8 mouse cellular contexts compared by ENCODE assay signal in genomic region chr11:61342505-61343420, GRCm38 (mm10). TPM values are rescaled to one million over a fixed set of nuclear protein-coding genes. Genes with fewer than 3 reads are reported as not detected.
DNase-seq lines count a peak whose midpoint lies in the region; ATAC-seq and TF ChIP-seq lines count a peak whose summit lies in the region.

TSS of gene Slc47a2 (minus strand) at chr11:61342860.

- TF ChIP-seq EP300 in CH12.LX (IDR thresholded peaks at IDR 0.05; ENCODE audit: low read length): no peak
- TF ChIP-seq EP300 in liver, postnatal 0 days (IDR thresholded peaks at IDR 0.05; ENCODE audit: low read depth): no peak

- H3K36me3 ChIP-seq in CH12.LX (replicated peaks in 1 of 2; ENCODE audit: control insufficient read depth in 1 of 2, insufficient read depth in 1 of 2, low read length in 1 of 2): peaks cover 22 to 57% of the 10 kb centered on the region in 2 experiments
- no peaks in the 10 kb centered on the region for H3K36me3 ChIP-seq in embryonic facial prominence, embryonic 13.5 days
- H3K36me3 ChIP-seq in hindbrain, embryonic 16.5 days (ENCODE audit: control insufficient read depth, insufficient read depth, low read length): no peaks in the 10 kb centered on the region
- no peaks in the 10 kb centered on the region for H3K36me3 ChIP-seq in liver, postnatal 0 days (replicated peaks; ENCODE audit: insufficient read depth, low read length)

- no peak within 1 kb of the TSS for H3K4me3 ChIP-seq in CH12.LX (replicated peaks in 1 of 3; ENCODE audit: low read depth in 2 of 3, low read length in 2 of 3, poor library complexity in 1 of 3)
- H3K4me3 ChIP-seq in embryonic facial prominence, embryonic 13.5 days: peak within 1 kb of the TSS; percentile 45
- peak within 1 kb of the TSS; percentile 43 for H3K4me3 ChIP-seq in hindbrain, embryonic 16.5 days (ENCODE audit: low read length)
- peak within 1 kb of the TSS; percentile 33 for H3K4me3 ChIP-seq in liver, postnatal 0 days (ENCODE audit: low read depth, low read length)

- H3K79me2 ChIP-seq in CH12.LX (replicated peaks; ENCODE audit: control insufficient read depth, extremely low read depth, insufficient read depth, poor library complexity, severe bottlenecking): no peaks in the 10 kb centered on the region

- DNase-seq in A20 (ENCODE audit: low read depth, low spot score): peak; percentile 5
- peak; percentile 6 for DNase-seq in CH12.LX (ENCODE audit: extremely low read depth)
- no peak for DNase-seq in liver, postnatal 0 days
- peak; percentile 73 for DNase-seq in retina, postnatal 1 day
- DNase-seq in spleen, postnatal 36 days (ENCODE audit: low spot score in 2 of 2): no peak

- peak in 1 of 2 experiments; percentile 49; a peak in 2 of 4 replicates for TF ChIP-seq CTCF in CH12.LX (conservative IDR thresholded peaks at IDR 0.05 in 1 of 2, IDR thresholded peaks at IDR 0.05 in 1 of 2; ENCODE audit: low read depth in 2 of 2, low read length in 2 of 2)
- peak; percentile 50 for TF ChIP-seq CTCF in liver, postnatal 0 days (IDR thresholded peaks at IDR 0.05; ENCODE audit: low read depth)

- ATAC-seq in embryonic facial prominence, embryonic 13.5 days (ENCODE audit: insufficient number of reproducible peaks, insufficient read depth, low FRiP score, low TSS enrichment, low read depth): no peak
- no peak; the same call in 1 of the 2 replicates for ATAC-seq in hindbrain, embryonic 16.5 days
- ATAC-seq in liver, postnatal 0 days: 0 out of 2 replicates have a peak, but pooled peaks have one; percentile 27
- ATAC-seq in inflammation-experienced regulatory T-cells, adult 6 months: no peak

- no peaks in the 10 kb centered on the region for H3K27me3 ChIP-seq in CH12.LX (replicated peaks)
- peaks cover 69% of the 10 kb centered on the region for H3K27me3 ChIP-seq in embryonic facial prominence, embryonic 13.5 days
- H3K27me3 ChIP-seq in hindbrain, embryonic 16.5 days (replicated peaks; ENCODE audit: control insufficient read depth, insufficient read depth, low read length): peaks cover 4% of the 10 kb centered on the region
- peaks cover 27% of the 10 kb centered on the region for H3K27me3 ChIP-seq in liver, postnatal 0 days (ENCODE audit: insufficient read depth, low read length)

- H3K9ac ChIP-seq in CH12.LX (ENCODE audit: insufficient read depth, low read depth): no peak within 1 kb of the TSS
- H3K9ac ChIP-seq in embryonic facial prominence, embryonic 13.5 days: peak within 1 kb of the TSS; percentile 59; the same call in 1 of the 2 replicates
- peak within 1 kb of the TSS; percentile 49 for H3K9ac ChIP-seq in hindbrain, embryonic 16.5 days (ENCODE audit: low read depth, low read length)
- no peak within 1 kb of the TSS for H3K9ac ChIP-seq in liver, postnatal 0 days (replicated peaks)

- 3% methylated on average over 61 of the region's 61 CpGs for WGBS in embryonic facial prominence, embryonic 13.5 days
- 3% methylated on average over 61 of the region's 61 CpGs for WGBS in hindbrain, embryonic 16.5 days
- 5% methylated on average over 55 of the region's 61 CpGs for WGBS in liver, postnatal 0 days (ENCODE audit: insufficient replicate concordance)

- no peaks in the 10 kb centered on the region for H3K9me3 ChIP-seq in CH12.LX (replicated peaks; ENCODE audit: low read length)
- H3K9me3 ChIP-seq in embryonic facial prominence, embryonic 13.5 days: no peaks in the 10 kb centered on the region
- no peaks in the 10 kb centered on the region for H3K9me3 ChIP-seq in hindbrain, embryonic 16.5 days (ENCODE audit: control insufficient read depth, low read length)
- no peaks in the 10 kb centered on the region for H3K9me3 ChIP-seq in liver, postnatal 0 days (ENCODE audit: low read length)

- no peak for TF ChIP-seq POLR2A in CH12.LX (IDR thresholded peaks at IDR 0.05; ENCODE audit: low read depth, low read length)

- no peak within 1 kb of the TSS for H3K27ac ChIP-seq in CH12.LX (ENCODE audit: insufficient read depth, low read depth)
- H3K27ac ChIP-seq in embryonic facial prominence, embryonic 13.5 days: no peak within 1 kb of the TSS
- no peak within 1 kb of the TSS for H3K27ac ChIP-seq in hindbrain, embryonic 16.5 days (ENCODE audit: low read depth, low read length)
- no peak within 1 kb of the TSS for H3K27ac ChIP-seq in liver, postnatal 0 days (ENCODE audit: low read depth)

- dilution Hi-C loops in CH12.LX (cut with MboI; ENCODE audit: extremely low pct_ligation_motif_present, extremely low pct_unique_long_range_greater_than_20kb, low sequenced_read_pairs): no loop called here

- peaks cover 0 to 5% of the 10 kb centered on the region in 2 experiments; a peak in 1 of 4 replicates for H3K4me1 ChIP-seq in CH12.LX (ENCODE audit: control insufficient read depth in 1 of 2, insufficient read depth in 2 of 2)
- peaks cover 12% of the 10 kb centered on the region for H3K4me1 ChIP-seq in embryonic facial prominence, embryonic 13.5 days
- H3K4me1 ChIP-seq in hindbrain, embryonic 16.5 days (ENCODE audit: control insufficient read depth, insufficient read depth, low read depth, low read length): peaks cover 5% of the 10 kb centered on the region
- peaks cover 12% of the 10 kb centered on the region for H3K4me1 ChIP-seq in liver, postnatal 0 days (ENCODE audit: insufficient read depth)

- in situ Hi-C loops in CH12.LX (cut with MboI; ENCODE audit: low pct_ligation_motif_present, low pct_unique_long_range_greater_than_20kb, low sequenced_read_pairs): loop anchor here (5.0 kb wide), 1 partner anchor 150 kb away; no protein-coding TSS in a partner anchor

- H3K4me2 ChIP-seq in CH12.LX (ENCODE audit: insufficient read depth, low read depth, poor library complexity, severe bottlenecking): no peak within 1 kb of the TSS
- H3K4me2 ChIP-seq in embryonic facial prominence, embryonic 13.5 days: peak within 1 kb of the TSS; percentile 80
- H3K4me2 ChIP-seq in hindbrain, embryonic 16.5 days (ENCODE audit: low read length): peak within 1 kb of the TSS; percentile 74
- H3K4me2 ChIP-seq in liver, postnatal 0 days (ENCODE audit: low read depth, low read length): peak within 1 kb of the TSS; percentile 64

- no peak; the same call in 1 of the 2 replicates for TF ChIP-seq RAD21 in CH12.LX (IDR thresholded peaks at IDR 0.05; ENCODE audit: low read depth, low read length)

TF ChIP-seq in CH12.LX, 34 proteins besides CTCF, POLR2A, EP300 and RAD21:
- TF ChIP-seq POLR2AphosphoS2 (IDR thresholded peaks at IDR 0.05; ENCODE audit: low read depth, low read length): no peak
- TF ChIP-seq MAFK (IDR thresholded peaks at IDR 0.05; ENCODE audit: insufficient replicate concordance, low read length): no peak
- TF ChIP-seq CHD1 (IDR thresholded peaks at IDR 0.05; ENCODE audit: low read depth, low read length): no peak
- no peak for TF ChIP-seq E2F4 (IDR thresholded peaks at IDR 0.05; ENCODE audit: insufficient replicate concordance, low read depth, low read length)
- TF ChIP-seq SMC3 (IDR thresholded peaks at IDR 0.05; ENCODE audit: low read depth, low read length): peak; percentile 49
- no peak for TF ChIP-seq CHD2 (IDR thresholded peaks at IDR 0.05; ENCODE audit: low read length)
- TF ChIP-seq BHLHE40 (IDR thresholded peaks at IDR 0.05; ENCODE audit: low read depth, low read length): no peak
- TF ChIP-seq HCFC1 (IDR thresholded peaks at IDR 0.05; ENCODE audit: low read depth, low read length): no peak

RNA-seq across cellular contexts. Expression of gene Slc47a2, which starts in this region (rescaled TPM):
- total RNA-seq in CH12.LX (2012; rRNA removed) (0.38 and 0.68 TPM in 2 replicates), CH12.LX (2014; rRNA removed) (0.08 and 0.24 TPM in 2 replicates)
- 0.37 and 0.39 TPM in 2 replicates for polyA plus RNA-seq in CH12.LX (2012; ENCODE audit: insufficient read length, low read depth)
- not detected in 2 replicates for polyA plus RNA-seq in embryonic facial prominence, embryonic 13.5 days (2015; fragmentation: Nextera tagmentation; extraction: Ambion mirVana)
- 0.06 TPM in 1 of 2 replicates, not detected in the other for polyA plus RNA-seq in hindbrain, embryonic 16.5 days (2015; fragmentation: Nextera tagmentation; extraction: Ambion mirVana)
- not detected in 2 replicates for polyA plus RNA-seq in liver, postnatal 0 days (2015; fragmentation: Nextera tagmentation; extraction: Ambion mirVana)
- polyA plus RNA-seq in inflammation-experienced regulatory T-cells, adult 6 months (2017; shearing (Covaris generic)): not detected

Comparison
In these comparisons a context has a peak if more than half of its experiments do, and no peak if none do; other contexts are left out.
1. Peak in DNase-seq in CH12.LX; RNA of the gene not detected or under 1 TPM.
2. Peak in ATAC-seq, H3K4me3 ChIP-seq and H3K4me2 ChIP-seq in liver, postnatal 0 days; RNA of the gene not detected or under 1 TPM.
3. DNase-seq: peak in A20 (single experiment) and retina, postnatal 1 day (single experiment); none in liver, postnatal 0 days (single experiment) and spleen, postnatal 36 days (0 of 2).
4. H3K4me3 ChIP-seq: peak in embryonic facial prominence, embryonic 13.5 days (single experiment) and hindbrain, embryonic 16.5 days (single experiment); none in CH12.LX (0 of 3).
5. H3K9ac ChIP-seq: peak in embryonic facial prominence, embryonic 13.5 days (single experiment) and hindbrain, embryonic 16.5 days (single experiment); none in CH12.LX (single experiment) and liver, postnatal 0 days (single experiment).